Mouse (Mus musculus) heart, postnatal 25 days (tissue): ENCODE measurements around the gene Dmrt1. TPM values are rescaled to one million over a fixed set of nuclear protein-coding genes. Genes with fewer than 3 reads are reported as not detected.
"Not testable (repeated sequence)": the region's sequence is repeated elsewhere in the genome, so short reads cannot be mapped to it uniquely, and the experiment has no call there.

ENCODE experiments used
- DNase-seq: peaks from one replicate; pipeline ENCODE4 v3.0.0; 2022; ENCODE audit warnings: low spot score
- intact Hi-C: fragments of 180-260 bp; cut with DNase I; formaldehyde crosslinking; loops from one replicate; pipeline ENCODE4 v1.15.1; 2025
- total RNA-seq, 2 experiments: library from RNA; stranded (reverse); gene quantifications; 2 replicates each; pipeline ENCODE4 v1.2.3; 2021

Gene Dmrt1
- total RNA-seq = not detected

DNA sequence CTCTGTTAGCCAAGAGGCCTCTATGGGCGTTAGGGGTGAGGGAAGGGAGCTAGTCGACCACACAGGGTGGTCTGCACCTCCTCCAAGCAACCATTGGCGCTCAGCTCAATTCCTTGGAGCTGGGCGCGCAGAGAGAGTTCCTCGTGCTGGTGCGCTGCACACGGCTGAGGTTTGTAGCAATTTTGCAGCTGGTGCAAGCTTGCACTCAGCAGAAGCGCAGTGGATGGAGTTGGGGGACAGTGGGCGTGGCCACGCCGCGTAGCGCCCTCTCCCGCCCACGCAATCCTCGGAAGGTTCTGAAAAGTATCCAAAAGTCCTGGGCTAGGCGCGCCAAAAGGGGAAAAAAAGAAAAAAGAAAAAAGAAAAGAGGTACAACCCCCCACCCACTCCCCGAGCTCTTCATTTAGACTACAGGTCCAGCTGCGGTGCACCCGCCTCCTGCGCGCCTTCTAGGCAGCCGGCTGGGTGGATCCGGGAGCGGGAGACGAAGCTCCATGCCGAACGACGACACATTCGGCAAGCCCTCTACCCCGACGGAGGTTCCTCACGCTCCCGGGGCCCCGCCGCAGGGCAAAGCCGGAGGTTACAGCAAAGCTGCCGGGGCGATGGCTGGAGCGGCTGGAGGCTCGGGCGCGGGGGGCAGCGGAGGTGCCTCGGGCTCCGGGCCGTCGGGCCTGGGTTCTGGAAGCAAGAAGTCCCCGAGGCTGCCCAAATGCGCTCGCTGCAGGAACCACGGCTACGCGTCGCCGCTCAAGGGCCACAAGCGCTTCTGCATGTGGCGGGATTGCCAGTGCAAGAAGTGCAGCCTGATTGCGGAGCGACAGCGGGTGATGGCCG lies at the start of gene Dmrt1:
Dmrt1 (plus strand) TSS at position 259 of the 837 bp plus-strand sequence.
- intact Hi-C loops = no loop called here
- no peak for DNase-seq

DNA sequence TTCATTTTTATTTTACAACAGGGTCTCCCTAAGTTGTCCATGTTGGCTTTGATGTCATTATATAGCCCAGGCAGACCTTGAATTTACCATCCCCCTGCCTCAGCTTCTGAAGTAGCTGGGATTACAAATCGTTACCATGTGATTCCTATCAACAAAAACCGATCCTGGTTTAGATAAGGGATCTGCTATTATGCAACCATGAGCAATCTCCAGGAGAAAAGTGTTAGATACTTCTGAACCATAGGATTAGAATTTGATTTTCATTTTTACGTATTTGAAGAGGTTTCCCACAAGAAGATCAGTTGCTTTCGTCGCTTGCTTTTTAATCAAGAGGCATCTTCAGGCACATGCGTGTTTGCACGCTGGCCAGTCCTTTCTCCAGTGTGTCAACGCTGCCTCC lies 44.7 kb upstream of the Dmrt1 start:
- no peak for DNase-seq
- intact Hi-C loops = no loop called here

DNA sequence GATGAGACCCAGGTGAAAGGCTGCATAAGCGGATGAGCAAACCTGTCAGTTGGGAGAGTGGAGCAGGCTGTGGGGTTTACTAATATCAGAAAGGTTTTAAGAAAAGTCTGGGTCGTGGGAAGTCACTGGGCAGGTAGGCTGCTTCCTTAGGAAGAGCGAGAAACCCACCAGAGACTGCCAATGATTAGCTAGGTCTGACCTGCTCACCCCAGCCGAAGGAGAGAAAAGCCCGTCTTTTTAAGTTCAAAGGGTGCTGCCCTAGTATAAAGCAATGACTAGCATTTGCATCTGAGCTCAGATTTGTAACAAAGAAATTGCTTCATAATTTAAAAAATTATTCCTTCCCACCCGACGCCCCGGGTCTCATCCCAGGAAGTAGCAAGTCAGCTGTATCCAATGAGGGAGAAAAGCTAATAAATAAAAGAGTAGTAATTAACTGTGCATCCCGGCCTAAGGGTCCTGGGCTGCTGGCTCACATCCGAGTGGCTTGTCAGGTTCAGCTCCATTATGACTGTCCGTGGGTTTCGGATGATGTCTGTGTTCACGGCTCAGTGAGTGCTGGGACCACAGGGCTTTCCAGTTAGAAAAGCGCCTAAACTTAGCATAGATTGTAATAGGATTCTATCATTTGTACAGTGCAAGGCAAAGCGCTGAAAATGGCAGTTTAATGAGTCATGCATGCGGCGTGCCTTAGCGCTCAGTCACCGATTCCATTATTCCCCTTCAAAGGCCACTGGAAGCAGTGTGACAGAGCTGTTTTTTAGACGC lies 43.7 kb upstream of the Dmrt1 start:
- no peak for DNase-seq
- intact Hi-C loops = no loop called here

DNA sequence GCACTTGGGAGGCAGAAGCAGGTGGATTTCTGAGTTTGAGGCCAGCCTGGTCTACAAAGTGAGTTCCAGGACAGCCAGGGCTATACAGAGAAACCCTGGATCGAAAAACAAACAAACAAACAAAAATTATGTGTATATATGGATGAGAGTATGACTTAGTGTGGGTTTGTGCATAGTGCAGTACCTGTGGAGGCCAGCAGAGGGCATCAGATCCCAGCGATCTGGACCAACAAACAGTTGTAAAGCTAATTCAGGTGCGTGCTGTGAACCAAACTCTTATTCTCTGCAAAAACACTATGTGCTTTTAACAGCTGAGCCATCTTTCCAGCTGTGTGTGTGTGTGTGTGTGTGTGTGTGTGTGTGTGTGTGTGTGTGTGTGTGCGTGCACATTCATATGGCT lies 29.6 kb upstream of the Dmrt1 start:
- intact Hi-C loops, DNase-seq: not testable (repeated sequence)

DNA sequence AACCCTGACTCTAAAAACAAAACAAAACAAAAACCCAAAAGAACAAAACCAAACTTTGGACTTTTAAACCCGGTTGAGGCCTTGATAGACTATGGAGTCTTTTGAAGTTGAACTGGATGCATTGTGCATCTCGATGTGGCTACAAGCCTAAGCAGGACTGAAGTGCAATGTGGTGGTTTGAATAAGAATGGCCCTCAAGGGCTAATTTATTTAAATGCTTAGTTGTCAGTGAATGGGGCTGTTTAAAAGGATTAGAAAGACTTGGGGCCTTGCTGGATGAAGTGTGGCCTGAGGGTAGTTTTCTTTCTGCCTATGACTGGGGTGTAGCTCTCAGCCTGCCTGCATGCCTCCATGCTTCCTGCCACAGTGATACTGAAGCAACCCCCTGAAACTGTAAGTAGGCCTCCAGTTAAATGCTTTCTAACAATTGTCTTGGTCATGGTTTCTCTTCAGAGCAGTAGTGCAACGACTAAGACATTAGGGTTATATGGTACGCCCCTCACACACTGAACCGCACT lies 26.2 kb upstream of the Dmrt1 start:
- DNase-seq = no peak
- intact Hi-C loops = no loop called here

DNA sequence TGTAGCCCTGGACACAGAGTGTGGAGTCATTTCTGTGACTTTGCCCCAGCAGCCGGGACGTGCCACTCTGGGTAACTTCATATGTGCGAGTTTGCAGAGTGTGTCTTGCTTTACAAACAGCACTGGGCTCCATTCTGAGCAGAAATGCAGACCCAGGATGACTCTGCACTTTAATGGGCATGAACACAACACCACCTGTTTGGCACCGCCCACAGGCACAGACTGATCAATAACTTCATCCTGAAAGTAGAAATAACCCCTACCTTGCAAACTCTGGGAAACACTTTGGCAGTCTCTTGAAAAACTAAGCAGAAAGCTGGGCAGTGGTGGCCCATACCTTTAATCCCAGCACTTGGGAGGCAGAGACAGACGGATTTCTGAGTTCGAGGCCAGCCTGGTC lies 24.6 kb upstream of the Dmrt1 start:
- no peak for DNase-seq

DNA sequence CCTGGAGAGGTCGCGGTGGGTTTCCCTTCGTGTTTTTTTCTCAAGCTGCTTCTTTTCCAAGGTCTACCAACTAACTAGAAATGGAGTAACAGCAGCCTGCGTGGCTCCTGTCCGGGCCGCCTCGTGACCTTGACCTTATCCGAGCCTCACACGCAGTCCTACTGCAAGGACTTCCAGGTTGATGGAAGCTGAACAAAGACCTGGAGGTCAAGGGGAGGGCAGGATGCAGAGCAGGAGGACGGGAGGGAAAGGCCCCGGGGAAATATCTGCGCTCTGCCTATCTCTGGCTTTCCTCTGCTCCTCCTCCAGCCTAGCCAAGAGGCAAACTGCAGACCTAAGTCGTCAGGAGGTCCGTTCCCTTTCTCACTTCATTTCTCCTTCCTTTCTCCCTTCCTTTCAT lies 18.9 kb upstream of the Dmrt1 start:
- DNase-seq = no peak
- intact Hi-C loops = no loop called here

More for the DNA sequence above, 24.6 kb upstream of the Dmrt1 start:
- intact Hi-C loops = no loop called here

DNA sequence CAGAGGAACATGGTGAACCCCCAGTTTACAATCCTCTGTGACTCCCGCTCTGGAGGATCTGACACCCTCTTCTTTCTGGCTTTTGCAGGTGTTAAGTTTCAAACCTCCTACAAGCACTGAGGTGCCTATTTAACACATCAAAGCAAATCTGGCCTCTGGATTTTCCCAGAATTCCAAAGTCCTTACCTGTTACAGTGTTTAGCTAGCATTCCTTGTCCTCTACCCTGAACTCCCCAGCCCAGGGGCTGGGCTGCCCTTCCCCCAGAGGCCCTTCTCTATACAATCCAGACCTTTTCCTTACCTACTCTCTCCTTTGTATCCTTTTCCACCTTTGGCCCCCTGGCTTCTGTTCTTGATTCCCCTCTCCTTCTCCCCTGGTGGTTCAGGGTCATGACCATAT lies 18.1 kb upstream of the Dmrt1 start:
- intact Hi-C loops = no loop called here
- no peak for DNase-seq

DNA sequence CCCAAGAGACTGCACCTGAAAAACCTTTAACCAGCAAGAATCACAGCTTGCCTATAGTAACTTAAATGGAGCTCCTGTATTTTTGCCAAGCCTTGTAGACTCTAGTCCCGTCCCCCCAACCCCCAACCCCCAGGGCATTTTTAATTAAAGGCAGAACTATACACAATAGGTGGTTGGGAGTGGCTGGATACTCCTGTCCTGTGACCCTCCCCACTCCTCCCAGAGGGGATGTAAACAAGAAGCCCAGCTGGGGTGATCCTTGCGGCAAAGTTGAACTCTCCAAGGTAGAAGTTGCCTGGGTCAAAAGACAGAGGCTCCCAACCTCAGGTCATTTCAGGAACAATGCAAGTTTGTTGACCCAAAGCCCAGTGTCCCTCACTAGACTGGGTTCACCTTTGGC lies 16.9 kb upstream of the Dmrt1 start:
- intact Hi-C loops = no loop called here
- DNase-seq = no peak

DNA sequence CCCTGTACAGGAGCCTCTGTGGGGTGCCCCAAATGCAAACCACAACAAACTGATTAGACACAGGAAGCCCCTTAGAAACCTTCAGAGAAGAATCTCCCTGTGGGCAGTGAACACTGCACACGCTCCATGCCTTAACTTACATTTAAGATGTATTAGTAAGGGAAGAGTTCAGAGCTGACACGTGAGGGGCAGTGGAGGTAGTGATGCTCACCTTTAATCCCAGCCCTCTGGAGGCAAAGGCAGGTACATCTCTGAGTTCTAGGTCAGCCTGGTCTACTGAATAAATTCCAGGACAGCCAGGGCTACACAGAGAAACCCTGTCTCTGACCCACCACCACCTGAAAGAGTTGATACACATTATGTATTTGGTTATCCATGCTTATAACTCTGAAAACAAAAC lies 15.9 kb upstream of the Dmrt1 start:
- intact Hi-C loops = no loop called here

DNA sequence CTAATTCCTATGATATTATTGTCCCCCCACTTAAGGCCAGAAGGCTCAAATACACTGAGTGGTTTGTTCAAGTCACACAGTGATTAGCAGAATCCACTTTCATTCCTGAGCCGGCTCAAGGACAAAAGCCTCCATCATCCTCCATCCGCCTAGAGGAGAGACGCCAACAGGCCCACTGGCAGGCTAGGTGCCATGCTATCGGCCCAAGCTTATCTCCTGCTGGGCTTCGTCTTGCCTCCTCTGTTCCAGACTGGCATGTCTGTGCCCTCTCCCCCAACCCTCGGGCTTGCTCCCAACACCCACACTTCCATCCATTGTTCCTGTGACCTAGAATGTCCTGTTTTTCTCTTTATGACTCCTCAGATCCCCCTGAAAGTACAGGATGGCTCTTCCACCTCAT lies 8.0 kb upstream of the Dmrt1 start:
- intact Hi-C loops = no loop called here
- DNase-seq = no peak

More for the DNA sequence above, 15.9 kb upstream of the Dmrt1 start:
- DNase-seq = no peak

DNA sequence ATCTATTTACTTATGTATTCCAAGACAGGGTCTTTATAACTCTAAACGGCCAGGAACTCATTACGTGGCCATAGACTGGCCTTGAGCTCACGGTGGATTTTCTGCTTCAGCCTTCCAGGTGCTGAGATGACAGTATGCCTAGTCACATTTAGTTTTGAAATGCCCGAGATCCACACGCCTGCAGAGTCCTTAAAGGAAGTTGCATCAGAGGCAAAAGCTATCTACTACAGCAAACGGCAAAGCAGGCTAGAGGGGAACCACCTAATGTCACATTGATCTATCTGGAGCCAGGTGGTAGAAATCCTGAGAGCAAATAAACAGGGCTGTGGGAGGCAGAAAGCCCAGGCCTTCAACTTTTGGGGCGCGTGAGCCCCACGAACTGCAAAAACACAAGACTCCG lies 540 bp upstream of the Dmrt1 start:
- DNase-seq = no peak
- intact Hi-C loops = no loop called here

DNA sequence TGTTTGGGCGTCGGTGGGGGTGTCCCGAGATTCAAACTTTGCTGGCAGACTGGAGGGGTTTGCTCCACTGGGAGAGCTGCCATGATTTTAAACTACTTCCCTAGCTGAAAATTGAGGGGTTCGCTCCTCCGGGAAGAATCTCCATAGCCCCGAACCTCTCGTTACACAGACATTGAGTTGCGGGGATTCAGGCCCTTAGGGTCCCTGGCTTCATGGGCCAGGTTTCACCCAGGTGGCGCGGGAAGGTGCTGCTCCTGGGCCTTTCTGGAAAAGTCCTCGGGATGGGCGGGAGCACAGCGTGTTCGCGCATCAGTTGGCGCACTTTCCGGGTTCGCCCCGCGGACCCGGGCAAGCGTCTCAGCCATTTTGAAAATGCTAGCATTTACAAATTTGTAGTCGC lies 1.2 kb downstream of the Dmrt1 start:
- DNase-seq = no peak
- intact Hi-C loops = no loop called here

DNA sequence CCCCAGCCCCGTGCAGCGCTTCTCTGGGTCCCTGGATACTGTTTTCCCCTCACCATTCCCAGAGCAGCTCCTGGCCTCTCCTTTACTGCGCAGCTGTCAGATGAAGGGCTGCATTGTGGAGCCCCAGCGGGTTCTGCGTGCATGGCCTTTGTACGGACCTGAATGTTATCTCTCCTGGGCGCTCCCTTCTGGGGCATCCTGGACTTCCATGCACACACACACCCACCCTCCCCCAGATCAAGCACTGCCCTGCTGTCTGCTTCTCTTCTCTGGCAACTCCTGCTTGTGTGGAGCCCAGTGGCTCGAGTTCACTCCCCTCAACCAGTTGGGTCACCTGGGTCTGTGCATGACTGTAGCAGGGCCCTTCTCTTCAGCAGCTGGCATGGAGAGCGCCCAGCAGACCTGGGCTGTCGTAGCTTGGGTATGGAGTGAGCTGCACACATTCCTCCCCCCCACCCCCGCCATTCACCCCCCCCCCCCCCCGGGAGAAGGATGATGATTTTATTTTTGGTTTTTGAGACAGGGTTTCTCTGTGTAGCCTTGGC lies 9.6 kb downstream of the Dmrt1 start:
- no peak for DNase-seq
- intact Hi-C loops = no loop called here

DNA sequence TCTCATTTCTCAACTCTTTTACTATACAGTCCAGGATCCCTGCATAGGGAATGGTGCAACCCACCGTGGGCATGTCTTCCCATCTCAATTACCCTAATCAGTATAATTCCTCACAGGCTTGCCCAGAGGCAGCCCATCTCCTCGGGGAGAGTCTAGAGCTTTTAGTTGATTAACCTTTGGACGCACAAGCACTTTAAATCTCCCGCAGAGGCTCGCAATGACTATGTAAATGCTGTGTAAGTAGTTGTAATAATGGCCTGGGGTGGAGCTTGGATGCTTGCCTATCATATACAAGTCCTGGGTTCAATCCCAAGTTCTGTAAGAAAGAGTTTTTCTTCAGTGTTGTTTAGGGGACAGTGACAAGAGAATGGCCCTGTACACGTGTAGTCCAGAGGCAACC lies 18.7 kb downstream of the Dmrt1 start:
- DNase-seq = no peak
- intact Hi-C loops = no loop called here

DNA sequence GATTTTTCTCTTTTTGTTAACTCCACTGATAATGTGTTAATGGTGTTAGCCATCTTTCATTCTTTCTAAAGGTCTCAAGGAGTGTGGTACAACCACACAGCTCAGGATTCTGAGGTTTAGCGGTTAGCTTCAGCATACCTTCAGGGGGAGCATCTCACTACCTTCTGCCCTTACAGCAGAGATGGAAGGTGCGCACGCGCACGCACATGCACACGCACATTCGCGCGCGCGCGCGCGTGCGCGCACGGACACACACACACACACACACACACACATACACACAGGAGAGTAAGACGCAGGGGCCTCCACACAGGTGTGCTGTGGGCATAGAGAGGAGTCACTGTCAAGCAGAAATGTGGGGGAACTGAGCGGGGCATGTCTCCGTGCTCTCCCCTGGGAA lies 20.3 kb downstream of the Dmrt1 start:
- DNase-seq = no peak
- intact Hi-C loops = no loop called here

DNA sequence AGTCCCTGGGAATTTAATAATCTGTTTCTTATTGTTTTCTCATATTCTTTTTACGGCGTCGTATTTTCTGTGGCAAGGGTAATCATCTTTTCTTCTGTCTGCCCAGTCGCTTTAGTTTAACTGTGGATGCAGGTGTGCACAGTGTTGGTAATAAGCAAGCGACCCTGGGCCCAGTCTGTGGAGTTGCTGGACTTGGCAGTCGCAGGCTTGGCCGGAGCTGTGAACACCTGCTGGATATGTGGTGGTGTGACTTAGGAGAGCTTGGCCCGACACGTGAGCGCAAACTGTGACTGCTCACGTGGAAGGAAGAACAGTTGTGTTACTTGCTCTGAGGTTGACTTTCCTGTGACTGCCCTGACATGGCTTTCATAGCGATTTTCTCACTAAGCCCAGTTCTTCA lies 24.3 kb downstream of the Dmrt1 start:
- intact Hi-C loops = no loop called here

DNA sequence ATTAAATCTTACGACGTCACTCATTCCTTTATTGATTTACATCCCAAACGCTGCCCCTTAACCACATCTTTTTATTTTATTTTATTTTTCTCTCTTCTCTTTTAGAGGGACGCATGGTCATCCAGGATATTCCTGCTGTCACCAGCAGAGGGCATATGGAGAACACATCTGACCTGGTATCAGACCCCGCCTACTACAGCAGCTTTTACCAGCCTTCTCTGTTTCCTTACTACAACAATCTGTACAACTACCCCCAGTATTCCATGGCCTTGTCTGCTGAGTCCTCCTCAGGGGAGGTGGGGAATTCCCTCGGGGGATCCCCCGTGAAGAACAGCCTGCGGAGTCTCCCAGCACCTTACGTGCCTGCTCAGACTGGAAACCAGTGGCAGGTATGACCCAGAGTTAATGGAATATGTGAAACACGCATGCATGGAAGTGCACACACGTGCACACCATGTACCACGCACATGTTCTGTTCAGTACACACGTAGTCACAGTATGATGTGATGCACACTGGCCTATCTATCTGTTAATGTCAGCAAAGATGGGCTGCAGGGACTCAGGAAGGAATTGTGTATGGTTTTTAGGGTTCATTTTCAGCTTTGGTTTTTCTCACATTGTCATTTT lies 40.4 kb downstream of the Dmrt1 start:
- DNase-seq = no peak
- intact Hi-C loops = loop anchor here (1.0 to 2.0 kb wide), 3 partner anchors 77 to 90 kb away; no protein-coding TSS in a partner anchor

More for the DNA sequence above, 24.3 kb downstream of the Dmrt1 start:
- no peak for DNase-seq

DNA sequence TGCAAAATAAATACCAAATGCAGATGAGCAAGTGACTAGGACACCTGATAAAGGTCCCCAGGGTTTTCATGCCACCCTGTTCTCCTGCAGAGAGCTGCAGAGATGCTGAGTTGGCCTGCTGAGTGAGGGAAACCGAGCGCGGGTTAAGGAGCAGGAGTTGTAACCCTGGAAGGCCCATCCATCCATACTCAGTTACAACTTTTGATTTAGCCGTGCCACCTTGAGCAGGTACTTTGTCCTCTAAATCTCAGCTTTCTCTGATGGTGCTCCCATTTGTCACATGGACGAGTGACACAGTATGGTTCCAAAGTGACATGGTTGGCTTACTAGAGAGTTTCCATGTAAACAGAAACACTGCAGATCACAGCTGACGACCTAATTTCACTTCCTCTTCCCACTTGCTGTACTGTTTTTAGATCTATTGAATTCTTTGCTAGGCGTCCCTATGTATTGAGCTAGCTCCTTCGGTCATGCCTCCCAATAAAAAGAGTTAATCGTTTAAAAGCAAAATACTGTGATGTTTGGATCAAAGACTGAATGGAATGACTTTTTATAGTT lies 41.7 kb downstream of the Dmrt1 start:
- intact Hi-C loops = loop anchor here (2.0 kb wide), 1 partner anchor 76 kb away; no protein-coding TSS in a partner anchor

DNA sequence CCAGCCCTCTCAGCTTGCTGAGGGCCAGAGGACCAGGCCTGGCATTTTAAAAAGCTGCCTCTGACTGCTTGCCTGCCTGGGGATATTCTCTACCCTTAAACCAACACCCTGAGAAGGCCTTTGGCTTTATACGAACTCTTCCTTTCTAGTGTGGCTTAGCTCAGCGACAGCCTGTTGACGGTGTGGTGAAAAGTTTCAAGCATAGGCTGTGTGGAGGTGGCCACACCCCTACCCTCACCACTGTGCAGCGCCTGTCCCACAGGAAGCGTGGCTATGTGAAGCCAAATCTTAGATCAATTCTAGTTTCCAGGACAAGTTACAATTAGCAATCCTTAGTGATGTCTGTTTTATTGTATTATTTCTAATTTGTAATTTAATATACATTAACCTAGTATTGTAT lies 44.9 kb downstream of the Dmrt1 start:
- intact Hi-C loops = no loop called here
- no peak for DNase-seq

More for the DNA sequence above, 41.7 kb downstream of the Dmrt1 start:
- DNase-seq = no peak
